Mouse (Mus musculus) C2C12 (cell line): ENCODE measurements around the gene Cyp1a2.

Experiments
- CEBPB ChIP-seq: IDR thresholded peaks from one replicate; pipeline ENCODE4 v1.6.1; 2011; ENCODE audit warnings: low read depth, mild to moderate bottlenecking, control low read depth, moderate library complexity
- CTCF ChIP-seq: IDR thresholded peaks from one replicate; pipeline ENCODE4 v1.5.1; 2011; ENCODE audit not compliant: control insufficient read depth, insufficient read depth, insufficient read length
- FOSL1 ChIP-seq: IDR thresholded peaks from one replicate; pipeline ENCODE4 v1.8.0; 2011; ENCODE audit warnings: mild to moderate bottlenecking, low read length; ENCODE audit not compliant: poor library complexity, insufficient read depth, severe bottlenecking
- MAX ChIP-seq: IDR thresholded peaks from one replicate; pipeline ENCODE4 v1.6.1; 2011; ENCODE audit warnings: mild to moderate bottlenecking, control low read depth
- MYOD1 ChIP-seq: IDR thresholded peaks from one replicate; pipeline ENCODE4 v1.6.1; 2011; ENCODE audit warnings: low read depth; ENCODE audit not compliant: control insufficient read depth, insufficient read length
- MYOG ChIP-seq: IDR thresholded peaks from one replicate; pipeline ENCODE4 v1.6.1; 2011; ENCODE audit not compliant: control insufficient read depth, insufficient read length; ENCODE audit errors: extremely low read depth
- USF1 ChIP-seq: IDR thresholded peaks from one replicate; pipeline ENCODE4 v1.6.1; 2011; ENCODE audit warnings: low read depth, mild to moderate bottlenecking, control low read depth, moderate library complexity

DNA sequence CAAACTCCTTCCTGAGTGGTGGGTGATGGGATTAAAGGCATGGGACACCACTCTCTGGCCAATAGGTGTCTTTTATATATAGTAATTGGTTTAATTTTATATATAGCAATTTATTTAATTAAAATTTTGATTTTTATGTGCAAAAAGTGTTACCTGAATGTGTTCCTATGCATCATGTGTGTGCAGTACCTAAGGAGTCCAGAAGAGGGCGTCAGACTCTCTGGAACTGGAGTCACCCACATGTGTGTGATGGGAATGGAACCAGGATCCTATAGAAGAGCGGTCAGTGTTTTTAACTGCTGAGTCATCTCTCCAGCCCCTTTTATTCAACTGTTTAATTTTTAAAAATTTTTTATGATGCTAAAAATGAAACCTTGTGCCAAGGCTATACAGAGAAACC is 28.7 kb upstream of the Cyp1a2 start:
- TF ChIP-seq CTCF = no peak
- TF ChIP-seq MAX = no peak
- no peak for TF ChIP-seq MYOG
- TF ChIP-seq MYOD1 = no peak
- TF ChIP-seq USF1 = no peak
- TF ChIP-seq CEBPB = no peak
- no peak for TF ChIP-seq FOSL1
